Mouse (Mus musculus) MEL (cell line): ENCODE results near the gene Zfp174. TPM values are rescaled to one million over a fixed set of nuclear protein-coding genes. Genes with fewer than 3 reads are reported as not detected.
"Not testable (repeated sequence)": the region's sequence is repeated elsewhere in the genome, so short reads cannot be mapped to it uniquely, and the experiment has no call there.

Experiments used
- DNase-seq: peaks from one replicate; pipeline ENCODE4 v3.0.0; 2011; ENCODE audit warnings: low read depth, low spot score
- H3K27ac ChIP-seq: 2 replicates; pipeline ENCODE4 v1.5.1; 2012; ENCODE audit warnings: low read depth, mild to moderate bottlenecking, control low read depth, low read length, moderate library complexity; ENCODE audit not compliant: control insufficient read depth
- H3K27me3 ChIP-seq, 2 experiments: fragments of 150-350 bp in 1 of 2; sonication (generic) in 1 of 2; 2 replicates each; pipeline ENCODE4 v1.6.1; 2012; ENCODE audit warnings: low read length in 2 of 2, mild to moderate bottlenecking in 2 of 2, improper control_type of control experiment in 1 of 2, moderate library complexity in 1 of 2; ENCODE audit not compliant: insufficient read depth in 2 of 2, control insufficient read depth in 1 of 2
- H3K36me3 ChIP-seq, 2 experiments: 2 replicates each; pipeline ENCODE4 v1.6.1; 2012 to 2014; ENCODE audit warnings: low read length in 2 of 2, improper control_type of control experiment in 1 of 2, inconsistent platforms in 1 of 2, mild to moderate bottlenecking in 1 of 2; ENCODE audit not compliant: insufficient read depth in 2 of 2, control insufficient read depth in 1 of 2
- H3K4me1 ChIP-seq, 2 experiments: fragments of 150-350 bp in 1 of 2; sonication (generic) in 1 of 2; 2 replicates each; pipeline ENCODE4 v1.6.1; 2012; ENCODE audit warnings: low read length in 2 of 2, improper control_type of control experiment in 1 of 2, mild to moderate bottlenecking in 1 of 2; ENCODE audit not compliant: insufficient read depth in 2 of 2, control insufficient read depth in 1 of 2
- H3K4me3 ChIP-seq, 2 experiments: fragments of 150-350 bp in 1 of 2; sonication (generic) in 1 of 2; 2 replicates each; pipeline ENCODE4 v1.5.1; 2012; ENCODE audit warnings: low read depth in 2 of 2, low read length in 2 of 2, mild to moderate bottlenecking in 2 of 2, moderate library complexity in 2 of 2, control low read depth in 1 of 2, improper control_type of control experiment in 1 of 2; ENCODE audit not compliant: control insufficient read depth in 1 of 2, insufficient read depth in 1 of 2
- H3K79me2 ChIP-seq: 2 replicates; pipeline ENCODE4 v1.6.1; 2012; ENCODE audit warnings: mild to moderate bottlenecking, low read length, moderate library complexity; ENCODE audit not compliant: control insufficient read depth, poor library complexity, insufficient read depth
- H3K9ac ChIP-seq: 2 replicates; pipeline ENCODE4 v1.6.1; 2012; ENCODE audit warnings: low read depth, mild to moderate bottlenecking, control low read depth, low read length, moderate library complexity; ENCODE audit not compliant: control insufficient read depth, poor library complexity, severe bottlenecking
- H3K9me3 ChIP-seq: fragments of 150-350 bp; sonication (generic); replicated peaks from 2 replicates; pipeline ENCODE4 v1.6.1; 2012; ENCODE audit warnings: mild to moderate bottlenecking, low read length, improper control_type of control experiment, moderate library complexity; ENCODE audit not compliant: insufficient read depth
- BHLHE40 ChIP-seq: IDR thresholded peaks from 2 replicates; pipeline ENCODE4 v1.6.1; 2012; ENCODE audit warnings: low read depth, mild to moderate bottlenecking, inconsistent platforms, low read length, improper control_type of control experiment, borderline replicate concordance
- CHD1 ChIP-seq: IDR thresholded peaks from 2 replicates; pipeline ENCODE4 v1.6.1; 2012; ENCODE audit warnings: low read depth, mild to moderate bottlenecking, inconsistent platforms, low read length, improper control_type of control experiment
- ELF1 ChIP-seq: IDR thresholded peaks from 2 replicates; pipeline ENCODE4 v1.6.1; 2014; ENCODE audit warnings: low read depth, mild to moderate bottlenecking, inconsistent platforms, low read length, improper control_type of control experiment, moderate library complexity
- EP300 ChIP-seq, 2 experiments: IDR thresholded peaks; 2 replicates each; pipeline ENCODE4 v1.6.1; 2011; ENCODE audit warnings: improper control_type of control experiment in 2 of 2, low read length in 2 of 2, low read depth in 1 of 2, mild to moderate bottlenecking in 1 of 2
- GABPA ChIP-seq: IDR thresholded peaks from 2 replicates; pipeline ENCODE4 v1.6.1; 2012; ENCODE audit warnings: low read depth, mild to moderate bottlenecking, inconsistent platforms, low read length, improper control_type of control experiment, moderate library complexity
- MAX ChIP-seq: IDR thresholded peaks from 2 replicates; pipeline ENCODE4 v1.6.1; 2011; ENCODE audit warnings: low read length, improper control_type of control experiment
- MAZ ChIP-seq: IDR thresholded peaks from 2 replicates; pipeline ENCODE4 v1.6.1; 2012; ENCODE audit warnings: low read depth, mild to moderate bottlenecking, inconsistent platforms, low read length, improper control_type of control experiment
- MEF2A ChIP-seq: IDR thresholded peaks from 2 replicates; pipeline ENCODE4 v1.6.1; 2014; ENCODE audit warnings: low read depth, mild to moderate bottlenecking, inconsistent platforms, low read length, improper control_type of control experiment; ENCODE audit not compliant: poor library complexity, insufficient replicate concordance, severe bottlenecking; ENCODE audit errors: extremely low read depth
- MYC ChIP-seq: IDR thresholded peaks from 2 replicates; pipeline ENCODE4 v1.6.1; 2011; ENCODE audit warnings: low read depth, mild to moderate bottlenecking, low read length, improper control_type of control experiment, moderate library complexity
- NRF1 ChIP-seq: IDR thresholded peaks from 2 replicates; pipeline ENCODE4 v1.6.1; 2014; ENCODE audit warnings: low read depth, mild to moderate bottlenecking, inconsistent platforms, low read length, improper control_type of control experiment, moderate library complexity; ENCODE audit not compliant: poor library complexity, insufficient read depth, severe bottlenecking
- POLR2AphosphoS2 ChIP-seq: IDR thresholded peaks from 2 replicates; pipeline ENCODE4 v1.6.1; 2011; ENCODE audit warnings: low read length, improper control_type of control experiment
- POLR2AphosphoS5 ChIP-seq: IDR thresholded peaks from 2 replicates; pipeline ENCODE4 v1.6.1; 2012; ENCODE audit warnings: low read depth, borderline replicate concordance, mild to moderate bottlenecking, inconsistent platforms, low read length, moderate library complexity, mixed read lengths
- RCOR1 ChIP-seq: IDR thresholded peaks from 2 replicates; pipeline ENCODE4 v1.6.1; 2012; ENCODE audit warnings: low read depth, mild to moderate bottlenecking, inconsistent platforms, low read length, improper control_type of control experiment
- SIN3A ChIP-seq: IDR thresholded peaks from 2 replicates; pipeline ENCODE4 v1.6.1; 2012; ENCODE audit warnings: low read length, improper control_type of control experiment, inconsistent platforms
- SMC3 ChIP-seq: IDR thresholded peaks from 2 replicates; pipeline ENCODE4 v1.6.1; 2011; ENCODE audit warnings: low read depth, low read length, improper control_type of control experiment
- TBP ChIP-seq: IDR thresholded peaks from 2 replicates; pipeline ENCODE4 v1.8.0; 2011; ENCODE audit warnings: low read depth, low read length, improper control_type of control experiment
- USF2 ChIP-seq, 2 experiments: IDR thresholded peaks; 2 replicates each; pipeline ENCODE4 v1.6.1; 2011 to 2012; ENCODE audit warnings: improper control_type of control experiment in 2 of 2, low read length in 2 of 2, borderline replicate concordance in 1 of 2, inconsistent platforms in 1 of 2, low read depth in 1 of 2, mild to moderate bottlenecking in 1 of 2; ENCODE audit not compliant: insufficient read depth in 1 of 2
- ZC3H11A ChIP-seq: IDR thresholded peaks from 2 replicates; pipeline ENCODE4 v1.6.1; 2012; ENCODE audit warnings: low read depth, mild to moderate bottlenecking, inconsistent platforms, low read length, improper control_type of control experiment
- ZMIZ1 ChIP-seq: IDR thresholded peaks from 2 replicates; pipeline ENCODE4 v1.6.1; 2012; ENCODE audit warnings: low read depth, mild to moderate bottlenecking, inconsistent platforms, low read length, improper control_type of control experiment, moderate library complexity
- ZNF384 ChIP-seq: IDR thresholded peaks from 2 replicates; pipeline ENCODE4 v1.6.1; 2012; ENCODE audit warnings: low read depth, mild to moderate bottlenecking, inconsistent platforms, low read length, improper control_type of control experiment
- polyA plus RNA-seq, 2 experiments: library from polyadenylated mRNA; stranded (reverse) in 1 of 2; unstranded in 1 of 2; fragments of >175 nt in 1 of 2; fragments of >200 nt in 1 of 2; gene quantifications; 2 replicates each; pipeline versions ENCODE4 v1.2.1 to v1.2.4; 2012; ENCODE audit warnings: low replicate concordance in 2 of 2, low read depth in 1 of 2; ENCODE audit not compliant: insufficient read length in 2 of 2, insufficient read depth in 1 of 2, missing spikeins in 1 of 2
- total RNA-seq: library from RNA; depleted of rRNA; stranded (reverse); fragments of 300-350 nt; gene quantifications from 2 replicates; pipeline ENCODE4 v1.2.3, GENCODE M21; 2012

The Zfp174 gene
- total and polyA plus RNA-seq, 3 experiments, result 0.39 to 24.5 (median 0.58) TPM

- H3K9me3 ChIP-seq, result no peaks in the 10 kb centered on the region
- no peak for DNase-seq
- H3K9ac ChIP-seq, result no peak overlapping the region
- no peak overlapping the region for H3K4me3 ChIP-seq
- no peaks in the 10 kb centered on the region for H3K4me1 ChIP-seq
- H3K36me3 ChIP-seq, result no peaks in the 10 kb centered on the region
- no peaks in the 10 kb centered on the region for H3K79me2 ChIP-seq
- no peaks in the 10 kb centered on the region for H3K27me3 ChIP-seq
- H3K27ac ChIP-seq, result no peak overlapping the region
- no peak for TF ChIP-seq CHD1
- no peak for TF ChIP-seq BHLHE40
- TF ChIP-seq MAX, result no peak
- TF ChIP-seq POLR2AphosphoS5, result no peak
- TF ChIP-seq ZC3H11A, result no peak
- TF ChIP-seq ZMIZ1, result no peak
- TF ChIP-seq USF2 (IDR thresholded peaks at IDR 0.05; ENCODE audit: borderline replicate concordance in 1 of 2, insufficient read depth in 1 of 2, low read depth in 1 of 2, low read length in 2 of 2), result no peak
- no peak for TF ChIP-seq RCOR1
- TF ChIP-seq MAZ, result no peak
- no peak for TF ChIP-seq TBP
- TF ChIP-seq ELF1, result no peak
- TF ChIP-seq GABPA, result no peak
- TF ChIP-seq MYC, result no peak
- no peak for TF ChIP-seq EP300 (IDR thresholded peaks at IDR 0.05; ENCODE audit: low read depth in 1 of 2, low read length in 2 of 2)
- TF ChIP-seq POLR2AphosphoS2, result no peak
- TF ChIP-seq ZNF384, result no peak
- TF ChIP-seq SMC3, result no peak
- TF ChIP-seq MEF2A, result no peak
- TF ChIP-seq NRF1, result no peak
- TF ChIP-seq SIN3A, result no peak
These were observed 38.9 kb upstream of the Zfp174 start for GRCm38 (mm10) chr16:3808176-3808575.

GRCm38 (mm10) chr16:3814667-3815066 lies 32.4 kb upstream of the Zfp174 start:
- H3K27ac ChIP-seq, H3K4me1 ChIP-seq, H3K27me3 ChIP-seq, H3K4me3 ChIP-seq, H3K79me2 ChIP-seq, H3K36me3 ChIP-seq, H3K9me3 ChIP-seq, H3K9ac ChIP-seq: not testable (repeated sequence)
- DNase-seq, result peak; percentile 37
